Mouse (Mus musculus): ENCODE results near the gene 1110025L11Rik. TPM values are rescaled to one million over a fixed set of nuclear protein-coding genes. Genes with fewer than 3 reads are reported as not detected.
"Not testable (repeated sequence)": the region's sequence is repeated elsewhere in the genome, so short reads cannot be mapped to it uniquely, and the experiment has no call there.

Gene 1110025L11Rik
- not detected in 2 replicates for polyA plus RNA-seq (2012; rRNA removed)

DNA sequence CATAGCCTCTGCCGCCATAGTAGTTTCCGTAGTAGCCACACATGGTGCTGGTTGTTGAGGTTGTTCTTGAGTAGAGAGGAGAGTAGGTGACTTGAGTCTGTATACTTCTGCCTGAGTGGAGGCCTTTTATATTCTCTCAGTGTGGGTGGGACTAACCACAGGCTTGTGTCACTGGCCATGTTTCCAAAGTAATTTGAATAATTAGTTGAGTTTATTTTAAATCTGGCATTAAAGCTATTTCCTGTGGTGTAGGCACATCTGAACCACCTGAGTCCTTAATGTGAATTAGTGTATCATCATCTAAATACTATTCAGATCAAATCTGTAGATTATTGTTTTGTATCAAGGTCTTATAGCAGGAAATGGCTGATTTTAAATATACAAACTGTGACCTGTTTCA lies at the start of gene 1110025L11Rik:
Gene 1110025L11Rik (minus strand): TSS at position 101 of the 400 bp plus-strand sequence.
- DNase-seq; H3K36me3 ChIP-seq (ENCODE audit: control insufficient read depth, insufficient read depth, low read length); H3K4me3 ChIP-seq (ENCODE audit: insufficient read depth, low read depth, low read length); H3K27me3 ChIP-seq (replicated peaks; ENCODE audit: control insufficient read depth, insufficient read depth, low read length); H3K27ac ChIP-seq (ENCODE audit: insufficient read depth, low read depth, low read length); H3K4me1 ChIP-seq (ENCODE audit: control insufficient read depth, insufficient read depth, low read length): not testable (repeated sequence)
- WGBS: no CpG with 5 or more reads among the region's 2 CpGs

DNA sequence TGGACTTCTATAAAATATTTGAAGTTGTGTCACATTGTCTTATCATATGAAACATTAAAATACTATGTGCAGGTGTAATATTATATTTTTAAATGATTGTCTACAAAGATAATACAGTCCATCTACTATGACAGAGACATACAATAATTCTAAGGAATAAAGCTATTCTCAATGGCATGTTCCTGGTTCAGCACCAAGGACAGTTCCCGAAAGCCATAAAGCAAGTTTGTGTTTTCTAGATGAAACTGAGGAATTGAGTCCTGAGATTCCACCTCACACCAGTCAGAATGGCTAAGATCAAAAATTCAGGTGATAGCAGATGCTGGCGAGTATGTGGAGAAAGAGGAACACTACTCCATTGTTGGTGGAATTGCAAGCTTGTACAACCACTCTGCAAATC lies 7.2 kb upstream of the 1110025L11Rik start:
- H3K27ac ChIP-seq (ENCODE audit: insufficient read depth, low read depth, low read length); H3K36me3 ChIP-seq (ENCODE audit: control insufficient read depth, insufficient read depth, low read length); DNase-seq; H3K27me3 ChIP-seq (replicated peaks; ENCODE audit: control insufficient read depth, insufficient read depth, low read length); H3K4me3 ChIP-seq (ENCODE audit: insufficient read depth, low read depth, low read length); H3K4me1 ChIP-seq (ENCODE audit: control insufficient read depth, insufficient read depth, low read length): not testable (repeated sequence)
- 75% methylated on average over 2 of the region's 2 CpGs for WGBS

GRCm38 (mm10) chr16:89047783-89048182 lies 16.0 kb downstream of the 1110025L11Rik start, which contains the start of gene Krtap6-5:
Krtap6-5 (minus strand) TSS chr16:89047883.
- 80% methylated on average over 3 of the region's 3 CpGs for WGBS
- no peak for DNase-seq
- TF ChIP-seq CTCF (conservative IDR thresholded peaks at IDR 0.05; ENCODE audit: insufficient read depth, insufficient read length, low read depth, low read length): no peak
- no peak for TF ChIP-seq POLR2A (IDR thresholded peaks at IDR 0.05; ENCODE audit: low read depth, low read length)
- Histone ChIP-seq H3K4me1 (ENCODE audit: control insufficient read depth, insufficient read depth, low read length) (no peaks in the 10 kb centered on the region), H3K27ac (ENCODE audit: insufficient read depth, low read depth, low read length) (no peak within 1 kb of the TSS), H3K4me3 (ENCODE audit: insufficient read depth, low read depth, low read length) (no peak within 1 kb of the TSS), H3K36me3 (ENCODE audit: control insufficient read depth, insufficient read depth, low read length) (no peaks in the 10 kb centered on the region), H3K27me3 (replicated peaks; ENCODE audit: control insufficient read depth, insufficient read depth, low read length) (no peaks in the 10 kb centered on the region)

DNA sequence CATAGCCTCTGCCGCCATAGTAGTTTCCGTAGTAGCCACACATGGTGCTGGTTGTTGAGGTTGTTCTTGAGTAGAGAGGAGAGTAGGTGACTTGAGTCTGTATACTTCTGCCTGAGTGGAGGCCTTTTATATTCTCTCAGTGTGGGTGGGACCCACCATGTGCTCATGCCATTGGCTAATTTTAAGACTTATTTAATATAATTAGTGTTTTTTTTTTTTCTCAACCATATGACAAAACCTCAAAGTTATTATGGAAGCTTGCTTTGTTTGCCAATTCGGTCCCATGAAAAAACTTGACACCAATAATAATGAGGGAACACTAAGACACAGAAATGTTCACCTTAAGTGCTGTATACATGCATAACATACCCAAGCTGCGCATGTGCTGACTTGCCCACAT lies 22.4 kb downstream of the 1110025L11Rik start, which contains the start of gene Gm10228:
Gene Gm10228 (minus strand): TSS at position 101 of the 400 bp plus-strand sequence.
- H3K36me3 ChIP-seq (ENCODE audit: control insufficient read depth, insufficient read depth, low read length); H3K4me3 ChIP-seq (ENCODE audit: insufficient read depth, low read depth, low read length); H3K27me3 ChIP-seq (replicated peaks; ENCODE audit: control insufficient read depth, insufficient read depth, low read length); DNase-seq; H3K4me1 ChIP-seq (ENCODE audit: control insufficient read depth, insufficient read depth, low read length); H3K27ac ChIP-seq (ENCODE audit: insufficient read depth, low read depth, low read length): not testable (repeated sequence)
- WGBS: 85% methylated on average over 2 of the region's 4 CpGs

DNA sequence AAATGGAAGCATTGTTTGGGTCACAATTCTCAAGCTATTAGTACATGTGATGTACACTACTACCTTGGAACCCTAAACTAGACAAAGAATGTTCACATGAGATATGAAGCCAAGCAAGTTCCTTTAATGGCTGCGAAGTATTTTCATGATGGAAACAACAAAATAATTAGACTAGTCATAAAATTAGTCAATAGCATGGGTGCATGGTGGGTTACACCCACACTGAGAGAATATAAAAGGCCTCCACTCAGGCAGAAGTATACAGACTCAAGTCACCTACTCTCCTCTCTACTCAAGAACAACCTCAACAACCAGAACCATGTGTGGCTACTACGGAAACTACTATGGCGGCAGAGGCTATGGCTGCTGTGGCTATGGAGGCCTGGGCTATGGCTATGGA lies 32.4 kb downstream of the 1110025L11Rik start, which contains the start of gene Krtap6-1:
Gene Krtap6-1 (plus strand): TSS at position 301 of the 400 bp plus-strand sequence.
- WGBS: 96% methylated on average over 3 of the region's 3 CpGs
- H3K4me3 ChIP-seq (ENCODE audit: insufficient read depth, low read depth, low read length); H3K27me3 ChIP-seq (replicated peaks; ENCODE audit: control insufficient read depth, insufficient read depth, low read length); H3K4me1 ChIP-seq (ENCODE audit: control insufficient read depth, insufficient read depth, low read length); H3K27ac ChIP-seq (ENCODE audit: insufficient read depth, low read depth, low read length); H3K36me3 ChIP-seq (ENCODE audit: control insufficient read depth, insufficient read depth, low read length); DNase-seq: not testable (repeated sequence)

GRCm38 (mm10) chr16:89014984-89015383 lies 48.8 kb downstream of the 1110025L11Rik start, which contains the start of gene Gm10229:
Gm10229 (plus strand) TSS chr16:89015284.
- H3K27me3 ChIP-seq (replicated peaks; ENCODE audit: control insufficient read depth, insufficient read depth, low read length); H3K4me3 ChIP-seq (ENCODE audit: insufficient read depth, low read depth, low read length); DNase-seq; H3K36me3 ChIP-seq (ENCODE audit: control insufficient read depth, insufficient read depth, low read length); H3K27ac ChIP-seq (ENCODE audit: insufficient read depth, low read depth, low read length); H3K4me1 ChIP-seq (ENCODE audit: control insufficient read depth, insufficient read depth, low read length): not testable (repeated sequence)
- 90% methylated on average over 3 of the region's 3 CpGs for WGBS

- DNase-seq: no peak
- 97% methylated on average over 3 of the region's 3 CpGs for WGBS
- no peak for TF ChIP-seq POLR2A (IDR thresholded peaks at IDR 0.05; ENCODE audit: low read depth, low read length)
- no peak for TF ChIP-seq CTCF (conservative IDR thresholded peaks at IDR 0.05; ENCODE audit: insufficient read depth, insufficient read length, low read depth, low read length)
Observed at GRCm38 (mm10) chr16:89013973-89014372, 49.8 kb downstream of the 1110025L11Rik start.

More at GRCm38 (mm10) chr16:89013973-89014372, 49.8 kb downstream of the 1110025L11Rik start:
- H3K4me3 ChIP-seq (ENCODE audit: insufficient read depth, low read depth, low read length): no peak overlapping the region
- no peaks in the 10 kb centered on the region for H3K4me1 ChIP-seq (ENCODE audit: control insufficient read depth, insufficient read depth, low read length)
- H3K27me3 ChIP-seq (replicated peaks; ENCODE audit: control insufficient read depth, insufficient read depth, low read length): no peaks in the 10 kb centered on the region
- no peak overlapping the region for H3K27ac ChIP-seq (ENCODE audit: insufficient read depth, low read depth, low read length)
- no peaks in the 10 kb centered on the region for H3K36me3 ChIP-seq (ENCODE audit: control insufficient read depth, insufficient read depth, low read length)

Other genes starting within 250 kb of the 1110025L11Rik start
- not detected in 2 replicates for gene Krtap15, start 243.8 kb downstream of the 1110025L11Rik start, polyA plus RNA-seq (2012; rRNA removed)
- not detected in 2 replicates for gene Krtap14, start 237.9 kb downstream of the 1110025L11Rik start, polyA plus RNA-seq (2012; rRNA removed)
- not detected in 2 replicates for gene Krtap19-1, start 194.6 kb downstream of the 1110025L11Rik start, polyA plus RNA-seq (2012; rRNA removed)
- not detected in 2 replicates for gene Krtap19-2, start 189.7 kb downstream of the 1110025L11Rik start, polyA plus RNA-seq (2012; rRNA removed)
- not detected in 2 replicates for gene Krtap19-3, start 186.0 kb downstream of the 1110025L11Rik start, polyA plus RNA-seq (2012; rRNA removed)
- gene Krtap19-4, start 178.9 kb downstream of the 1110025L11Rik start, polyA plus RNA-seq (2012; rRNA removed): not detected in 2 replicates
- not detected in 2 replicates for gene Krtap19-5, start 167.5 kb downstream of the 1110025L11Rik start, polyA plus RNA-seq (2012; rRNA removed)
- gene Krtap19-9b, start 131.7 kb downstream of the 1110025L11Rik start, polyA plus RNA-seq (2012; rRNA removed): not detected in 2 replicates
- gene Krtap16-3, start 101.1 kb downstream of the 1110025L11Rik start, polyA plus RNA-seq (2012; rRNA removed): not detected in 2 replicates
- not detected in 2 replicates for gene Krtap22-2, start 53.2 kb downstream of the 1110025L11Rik start, polyA plus RNA-seq (2012; rRNA removed)
- not detected in 2 replicates for gene Gm10229, start 48.7 kb downstream of the 1110025L11Rik start, polyA plus RNA-seq (2012; rRNA removed)
- not detected in 2 replicates for gene Krtap6-1, start 32.3 kb downstream of the 1110025L11Rik start, polyA plus RNA-seq (2012; rRNA removed)
- not detected in 2 replicates for gene Gm10228, start 22.5 kb downstream of the 1110025L11Rik start, polyA plus RNA-seq (2012; rRNA removed)
- not detected in 2 replicates for gene Krtap6-5, start 16.1 kb downstream of the 1110025L11Rik start, polyA plus RNA-seq (2012; rRNA removed)
- not detected in 2 replicates for gene Krtap6-3, start 20.0 kb upstream of the 1110025L11Rik start, polyA plus RNA-seq (2012; rRNA removed)
- gene Gm6358, start 76.8 kb upstream of the 1110025L11Rik start, polyA plus RNA-seq (2012; rRNA removed): not detected in 2 replicates
- not detected in 2 replicates for gene Gm10061, start 87.1 kb upstream of the 1110025L11Rik start, polyA plus RNA-seq (2012; rRNA removed)
- not detected in 2 replicates for gene Gm9789, start 94.0 kb upstream of the 1110025L11Rik start, polyA plus RNA-seq (2012; rRNA removed)
- gene Gm7735, start 105.5 kb upstream of the 1110025L11Rik start, polyA plus RNA-seq (2012; rRNA removed): not detected in 2 replicates
- gene 1110057P08Rik, start 110.7 kb upstream of the 1110025L11Rik start, polyA plus RNA-seq (2012; rRNA removed): not detected in 2 replicates
- not detected in 2 replicates for gene Krtap20-2, start 141.9 kb upstream of the 1110025L11Rik start, polyA plus RNA-seq (2012; rRNA removed)

All from kidney, adult 2 months (tissue).